Comparison of ENCODE assay signal across 23 mouse cellular contexts in the genomic region with DNA sequence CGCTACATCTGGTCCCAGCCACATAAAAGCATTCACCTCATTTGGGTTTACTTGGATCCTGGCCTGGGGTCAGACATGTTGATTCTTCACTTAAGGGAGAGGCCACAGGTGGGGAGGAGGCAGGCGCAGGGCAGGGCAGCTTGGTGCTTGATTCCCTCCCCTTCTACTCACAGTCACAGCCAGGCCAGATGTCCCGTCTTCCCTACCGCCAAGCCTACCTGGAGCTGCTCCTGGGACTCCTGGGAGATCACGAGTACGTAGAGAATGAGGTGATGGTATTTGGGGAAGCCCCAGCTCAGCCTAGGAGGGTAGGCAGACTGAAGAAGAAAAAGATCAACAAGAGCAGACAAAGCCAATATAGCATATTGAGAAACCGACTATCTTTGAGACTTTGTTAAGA. TPM values are rescaled to one million over a fixed set of nuclear protein-coding genes. Genes with fewer than 3 reads are reported as not detected.
"Had no signal": no experiment of that assay in that cellular context is flagged by ENCODE, and none has a peak within 500 bp of the region (broad histone marks: within the 10 kb centered on the region; RNA-seq: fewer than 3 reads in every experiment).

No protein-coding gene starts in this region.

- H3K27ac ChIP-seq: hindbrain, embryonic 13.5 days; hindbrain, embryonic 15.5 days; hindbrain, postnatal 0 days; kidney, embryonic 15.5 days; kidney, postnatal 0 days; limb, embryonic 13.5 days; limb, embryonic 15.5 days; liver, embryonic 12.5 days had no signal

- H3K9ac ChIP-seq: heart, embryonic 12.5 days; hindbrain, embryonic 15.5 days; limb, embryonic 15.5 days; liver, embryonic 12.5 days had no signal

- DNase-seq: gastrocnemius, postnatal 14 days; gastrocnemius, postnatal 36 days; heart, postnatal 10 days; heart, postnatal 36 days; kidney, adult 11 months; kidney, adult 2 months; kidney, adult 9 months; kidney, postnatal 14 days; kidney, postnatal 36 days; layer of hippocampus, adult 9-11 months; layer of hippocampus, postnatal 36 days; left cerebral cortex, postnatal 4 days had no signal

- H3K9me3 ChIP-seq: heart, embryonic 12.5 days; hindbrain, embryonic 13.5 days; hindbrain, embryonic 15.5 days; kidney, embryonic 15.5 days; limb, embryonic 13.5 days; limb, embryonic 15.5 days; liver, embryonic 12.5 days had no signal

- H3K27me3 ChIP-seq: heart, embryonic 12.5 days; hindbrain, embryonic 15.5 days had no signal

RNA-seq across cellular contexts. Expression of gene Nudt17, which starts 1.4 kb away (rescaled TPM):
- total RNA-seq: hematopoietic stem cell, adult 5-6 weeks had no signal

RNA-seq across cellular contexts. Expression of gene Ankrd35, which starts 37.1 kb away (rescaled TPM):
- total RNA-seq: hematopoietic stem cell, adult 5-6 weeks; liver, adult 2 months had no signal
